Mouse (Mus musculus): ENCODE data around the gene Ppil1.

DNA sequence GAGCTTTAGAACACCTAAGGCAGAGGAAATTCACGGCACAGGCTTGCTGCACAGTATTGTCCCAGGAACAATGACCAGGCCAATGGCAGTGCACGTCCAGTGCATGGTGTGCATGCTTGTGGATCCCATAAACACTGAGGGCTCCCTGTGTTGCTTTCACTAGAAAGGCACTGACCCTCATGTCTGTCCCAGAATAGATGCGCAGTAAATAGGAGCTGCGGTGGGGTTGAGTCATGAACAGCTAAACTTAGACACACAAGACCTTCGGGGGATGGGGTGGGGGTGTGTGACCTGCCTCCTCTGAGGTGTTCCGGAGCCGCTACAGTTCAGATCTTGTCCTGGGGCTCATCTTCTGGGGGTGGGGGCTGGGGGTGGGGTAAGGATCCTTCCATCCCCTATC, 57.9 kb downstream of the Ppil1 start:
- TF ChIP-seq POLR2A (IDR thresholded peaks at IDR 0.05; ENCODE audit: borderline replicate concordance, low read depth, low read length) (no peak), CTCF (IDR thresholded peaks at IDR 0.05; ENCODE audit: low read depth, low read length) (no peak)
